ENCODE assay signal across 9 mouse cellular contexts in genomic region chr12:15617312-15617711, GRCm38 (mm10).
DNase-seq lines count a peak whose midpoint lies in the region; ATAC-seq lines count a peak whose summit lies in the region.
"Had no signal": no experiment of that assay in that cellular context is flagged by ENCODE, and none has a peak within 500 bp of the region (broad histone marks: within the 10 kb centered on the region; RNA-seq: fewer than 3 reads in every experiment).

No protein-coding gene starts in this region.

- no peaks in the 10 kb centered on the region for H3K36me3 ChIP-seq in forebrain, embryonic 15.5 days
- no peaks in the 10 kb centered on the region for H3K36me3 ChIP-seq in forebrain, embryonic 11.5 days (ENCODE audit: control insufficient read depth, insufficient read depth, low read length)
- H3K36me3 ChIP-seq in midbrain, embryonic 11.5 days (ENCODE audit: control insufficient read depth, insufficient read depth, low read length) = no peaks in the 10 kb centered on the region

- WGBS in forebrain, embryonic 15.5 days = 13% methylated on average over 1 of the region's 1 CpGs
- 54% methylated on average over 1 of the region's 1 CpGs for WGBS in forebrain, embryonic 11.5 days
- 63% methylated on average over 1 of the region's 1 CpGs for WGBS in midbrain, embryonic 11.5 days

- H3K9ac ChIP-seq in forebrain, embryonic 15.5 days (replicated peaks) = no peak overlapping the region
- H3K9ac ChIP-seq in forebrain, embryonic 11.5 days (ENCODE audit: low read length) = no peak overlapping the region
- no peak overlapping the region for H3K9ac ChIP-seq in midbrain, embryonic 11.5 days (ENCODE audit: low read length)

- ATAC-seq in forebrain, embryonic 15.5 days (replicated peaks) = peak; percentile 88
- no peak for ATAC-seq in forebrain, embryonic 11.5 days (replicated peaks; ENCODE audit: low FRiP score)
- ATAC-seq in midbrain, embryonic 11.5 days (ENCODE audit: low FRiP score) = no peak

- no peaks in the 10 kb centered on the region for H3K9me3 ChIP-seq in forebrain, embryonic 15.5 days
- H3K9me3 ChIP-seq in forebrain, embryonic 11.5 days (ENCODE audit: control insufficient read depth, low read length) = no peaks in the 10 kb centered on the region
- H3K9me3 ChIP-seq in midbrain, embryonic 11.5 days (ENCODE audit: control insufficient read depth, low read length) = no peaks in the 10 kb centered on the region

- no peak overlapping the region for H3K4me3 ChIP-seq in forebrain, embryonic 15.5 days
- no peak overlapping the region for H3K4me3 ChIP-seq in forebrain, embryonic 11.5 days (ENCODE audit: low read depth, low read length)
- no peak overlapping the region for H3K4me3 ChIP-seq in midbrain, embryonic 11.5 days (ENCODE audit: low read depth, low read length)

- DNase-seq in forebrain, embryonic 11.5 days (ENCODE audit: low spot score) = no peak
- peak; percentile 96 for DNase-seq in Muller cell, postnatal 12 days (ENCODE audit: inconsistent ontology term)
- peak; percentile 98 for DNase-seq in heart, adult 11 months
- peak; percentile 20 for DNase-seq in kidney, postnatal 10 days
- no peak for DNase-seq in spleen, adult 12 weeks (ENCODE audit: low spot score)
- no peak for DNase-seq in urinary bladder, postnatal 4 days (ENCODE audit: low spot score in 2 of 2)
- DNase-seq in midbrain, embryonic 11.5 days (ENCODE audit: low spot score, missing footprints) = no peak

- no peak overlapping the region for H3K4me2 ChIP-seq in forebrain, embryonic 15.5 days (replicated peaks)
- H3K4me2 ChIP-seq in forebrain, embryonic 11.5 days (ENCODE audit: low read depth, low read length, severe bottlenecking) = no peak overlapping the region
- H3K4me2 ChIP-seq in midbrain, embryonic 11.5 days = no peak overlapping the region

- H3K27ac ChIP-seq in forebrain, embryonic 15.5 days (replicated peaks) = 0 out of 2 replicates have a peak overlapping the region, but pooled peaks have one; percentile 14
- H3K27ac ChIP-seq in forebrain, embryonic 11.5 days (ENCODE audit: low read depth, low read length) = no peak overlapping the region
- H3K27ac ChIP-seq in midbrain, embryonic 11.5 days (ENCODE audit: low read depth, low read length) = no peak overlapping the region

- peaks cover 6% of the 10 kb centered on the region for H3K4me1 ChIP-seq in forebrain, embryonic 15.5 days
- no peaks in the 10 kb centered on the region for H3K4me1 ChIP-seq in forebrain, embryonic 11.5 days (replicated peaks; ENCODE audit: control insufficient read depth, insufficient read depth, low read length)
- peaks cover 4% of the 10 kb centered on the region; the same call in 1 of the 2 replicates for H3K4me1 ChIP-seq in midbrain, embryonic 11.5 days (ENCODE audit: control insufficient read depth, insufficient read depth, low read length)

- no peaks in the 10 kb centered on the region for H3K27me3 ChIP-seq in forebrain, embryonic 15.5 days
- no peaks in the 10 kb centered on the region for H3K27me3 ChIP-seq in forebrain, embryonic 11.5 days (ENCODE audit: control insufficient read depth, insufficient read depth, low read length)
- no peaks in the 10 kb centered on the region for H3K27me3 ChIP-seq in midbrain, embryonic 11.5 days (ENCODE audit: control insufficient read depth, insufficient read depth, low read length)
- H3K27me3 ChIP-seq: CH12.LX had no signal

Comparison
In these comparisons a context has a peak if more than half of its experiments do, and no peak if none do; other contexts are left out.
1. DNase-seq: peak in Muller cell, postnatal 12 days (single experiment), heart, adult 11 months (single experiment) and kidney, postnatal 10 days (single experiment); none in forebrain, embryonic 11.5 days (single experiment), spleen, adult 12 weeks (single experiment), urinary bladder, postnatal 4 days (0 of 2) and midbrain, embryonic 11.5 days (single experiment).